Mouse (Mus musculus) ovary, postnatal 10 days (tissue): ENCODE results near the gene Ssh2.

Experiments used
- DNase-seq: peaks from one replicate; pipeline ENCODE4 v3.0.0; 2022; ENCODE audit warnings: low spot score

Ssh2 gene

GRCm38 (mm10) chr11:77215951-77216760, at the start of gene Ssh2:
Gene Ssh2 (plus strand): TSS chr11:77216287.
- DNase-seq: peak; percentile 55

DNA sequence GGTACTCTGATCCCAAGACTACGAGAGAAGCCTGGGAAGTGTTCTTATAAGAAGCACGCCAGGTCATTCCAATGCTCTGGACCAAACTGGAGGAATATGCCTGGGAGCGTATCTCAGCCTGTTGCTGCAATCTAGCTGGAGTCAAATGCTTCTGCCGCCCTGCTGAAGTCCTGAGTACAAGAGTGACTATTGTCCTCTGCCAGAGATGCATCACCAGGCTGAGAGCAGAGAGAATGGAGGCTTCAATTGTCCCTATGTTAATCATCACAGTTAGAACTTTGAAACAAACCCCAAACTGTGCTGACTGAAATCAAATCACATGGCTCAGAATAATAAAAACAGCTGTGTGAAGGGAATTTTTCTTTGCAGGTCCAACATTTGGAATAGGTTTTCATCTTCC, 42.4 kb upstream of the Ssh2 start:
- no peak for DNase-seq

DNA sequence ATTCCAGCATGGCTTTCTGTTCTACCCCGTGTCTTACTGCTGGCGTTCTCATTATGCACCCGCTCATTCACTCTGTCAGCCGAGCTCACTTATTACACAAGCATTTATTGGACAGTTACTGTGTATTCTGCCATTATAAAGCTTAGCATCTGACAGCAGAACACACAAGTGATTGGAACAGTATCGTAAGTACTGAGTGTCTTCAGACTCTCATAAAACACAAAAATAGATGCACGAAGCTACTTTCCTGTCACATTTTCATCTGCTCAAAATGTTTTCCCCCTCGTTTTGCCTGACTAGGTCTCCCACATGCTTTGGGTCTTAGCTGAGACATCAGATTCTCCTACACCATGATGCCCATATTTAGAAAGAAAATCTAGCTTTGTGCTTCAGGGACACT, 41.6 kb upstream of the Ssh2 start:
- DNase-seq: no peak

DNA sequence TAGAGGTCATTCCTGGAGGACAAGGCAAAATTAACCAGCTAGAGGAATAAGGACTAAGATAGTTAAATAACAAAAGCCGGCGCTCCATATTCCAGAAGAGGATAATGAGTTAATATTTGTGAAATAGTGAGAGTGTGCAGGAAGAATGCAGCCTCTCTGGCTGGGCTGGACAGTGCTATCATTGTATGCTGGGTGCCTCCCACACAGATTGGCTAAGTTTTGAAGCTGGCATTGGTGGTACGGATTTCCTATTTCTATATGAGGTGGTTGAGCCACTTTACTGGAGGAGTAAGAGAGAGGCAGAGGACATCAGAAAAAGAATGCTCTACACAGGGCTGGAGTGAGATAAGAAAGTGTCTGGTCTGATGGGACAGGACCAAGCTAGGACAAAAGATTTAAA, 36.3 kb upstream of the Ssh2 start:
- DNase-seq: no peak

GRCm38 (mm10) chr11:77180886-77181285, 35.2 kb upstream of the Ssh2 start:
- no peak for DNase-seq

GRCm38 (mm10) chr11:77181528-77181927, 34.6 kb upstream of the Ssh2 start:
- no peak for DNase-seq

- no peak for DNase-seq
These were observed 34.0 kb upstream of the Ssh2 start for GRCm38 (mm10) chr11:77182041-77182440.

DNA sequence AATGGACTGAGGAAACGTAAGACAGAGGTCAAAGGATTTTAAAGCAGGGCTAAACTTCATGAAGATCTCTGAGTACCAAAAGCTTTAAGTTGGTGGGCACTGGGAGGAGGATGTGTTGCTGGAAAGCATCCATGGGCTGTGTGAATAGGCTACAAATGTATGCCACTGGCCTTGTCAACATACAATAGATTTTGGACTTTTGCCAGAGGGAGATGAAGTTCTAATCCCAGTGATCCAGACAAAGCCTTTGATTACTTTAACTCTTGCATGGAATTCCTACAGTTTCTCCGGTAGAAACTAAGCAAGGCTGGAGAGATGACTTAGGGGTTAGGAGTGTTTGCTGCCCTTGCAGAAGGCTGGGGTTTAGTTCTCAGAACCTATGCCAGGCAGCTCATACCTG, 33.5 kb upstream of the Ssh2 start:
- no peak for DNase-seq

GRCm38 (mm10) chr11:77184926-77185325, 31.2 kb upstream of the Ssh2 start:
- DNase-seq: no peak

GRCm38 (mm10) chr11:77188868-77189267, 27.2 kb upstream of the Ssh2 start, which contains the start of gene Efcab5:
Gene Efcab5 (minus strand): TSS chr11:77188968.
- DNase-seq: no peak

- DNase-seq: no peak
These were observed 22.7 kb upstream of the Ssh2 start for GRCm38 (mm10) chr11:77193410-77193809.

GRCm38 (mm10) chr11:77193941-77194553, 22.0 kb upstream of the Ssh2 start:
- DNase-seq: no peak

- no peak for DNase-seq
These were observed 21.3 kb upstream of the Ssh2 start for GRCm38 (mm10) chr11:77194762-77195161.

GRCm38 (mm10) chr11:77195360-77196109, 20.6 kb upstream of the Ssh2 start:
- DNase-seq: no peak

DNA sequence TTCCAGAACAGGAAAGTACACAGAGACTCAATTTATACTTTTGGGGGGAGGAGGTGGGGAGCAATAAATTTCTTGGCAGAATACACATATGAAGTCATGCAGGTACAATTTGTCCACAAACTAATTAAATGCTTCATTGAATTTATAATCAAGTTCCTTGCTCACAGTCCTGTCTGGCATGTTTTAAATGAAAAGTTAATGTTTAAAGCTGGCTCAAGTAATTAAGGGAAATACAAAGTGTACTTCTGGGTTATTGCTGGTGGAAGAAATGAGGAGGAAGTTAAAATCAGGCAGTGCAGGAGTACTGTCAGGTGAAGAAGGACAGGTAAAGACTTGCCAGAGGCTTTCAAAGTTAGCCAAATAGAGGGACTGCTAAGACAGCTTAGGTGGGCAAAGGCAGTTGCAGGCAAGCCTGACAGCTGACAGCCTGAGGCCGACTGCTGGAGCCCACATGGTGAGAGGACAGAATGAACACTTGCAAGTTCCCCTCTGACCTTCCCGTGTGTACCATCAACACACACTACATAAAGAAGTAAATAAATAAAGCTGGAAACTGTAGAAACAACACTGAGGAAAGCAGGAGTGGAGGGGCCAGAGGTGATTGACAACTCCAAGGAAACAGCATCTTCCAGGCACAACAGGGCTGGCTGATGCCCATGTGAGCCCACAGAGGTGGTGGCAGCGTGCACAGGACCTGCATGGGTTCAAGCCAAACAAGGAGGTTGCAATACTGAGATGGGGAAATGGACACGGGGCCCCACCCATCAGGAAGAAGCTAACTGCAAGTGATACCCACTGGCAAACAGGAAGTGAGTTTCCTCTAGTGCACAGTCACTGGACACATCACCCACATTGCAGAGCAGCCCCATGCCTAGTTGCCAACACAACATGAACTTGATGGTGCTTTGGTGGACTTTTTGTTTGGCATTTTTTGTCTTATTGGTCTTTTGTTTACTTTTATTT, 19.6 kb upstream of the Ssh2 start:
- DNase-seq: no peak

DNA sequence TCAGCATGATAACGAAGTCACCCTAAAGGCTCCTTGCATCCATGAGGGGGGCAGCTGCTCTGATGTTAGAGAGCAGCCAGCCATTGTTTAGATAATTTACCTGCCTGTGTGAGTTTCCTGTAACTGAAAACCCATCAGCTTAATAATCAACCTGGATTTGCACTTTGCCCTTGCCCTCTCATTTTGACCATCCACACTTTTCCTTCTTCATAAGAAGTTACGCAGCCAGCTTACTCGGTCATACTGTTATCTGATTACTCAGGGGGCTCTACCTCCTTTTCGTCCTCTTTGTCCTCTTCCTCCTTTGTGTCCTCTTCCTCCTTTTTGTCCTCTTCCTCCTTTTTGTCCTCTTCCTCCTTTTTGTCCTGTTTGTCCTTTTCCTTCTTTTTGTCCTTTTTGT, 16.5 kb upstream of the Ssh2 start:
- no peak for DNase-seq

- no peak for DNase-seq
These were observed 15.4 kb upstream of the Ssh2 start for GRCm38 (mm10) chr11:77200703-77201102.

DNA sequence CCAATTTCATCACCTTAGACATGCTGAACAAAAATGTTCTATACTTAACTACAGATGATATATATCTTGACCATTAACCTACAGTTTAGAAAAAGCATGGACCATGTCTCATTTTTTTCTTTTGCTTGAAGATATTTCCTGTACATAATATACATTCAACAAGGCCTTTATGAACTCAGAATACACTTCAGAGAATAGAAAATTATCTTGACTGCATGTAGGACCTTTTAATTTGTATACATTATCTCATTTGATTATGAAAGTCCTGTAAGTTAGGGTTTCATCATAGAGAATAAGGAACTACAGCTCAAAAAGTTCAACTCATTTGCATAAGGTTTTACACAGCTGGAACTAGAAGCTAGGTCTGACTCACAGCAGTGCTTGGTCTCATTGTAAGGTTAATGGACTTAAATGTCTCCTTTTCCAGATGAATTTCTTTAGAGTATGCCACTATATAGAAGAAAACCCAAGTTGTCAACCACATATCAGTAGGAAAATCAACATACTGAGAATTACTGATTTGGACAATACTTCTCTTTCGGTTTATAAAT, 1.9 kb upstream of the Ssh2 start:
- no peak for DNase-seq

- DNase-seq: peak; percentile 2
These were observed 1.3 kb upstream of the Ssh2 start for GRCm38 (mm10) chr11:77214755-77215154.

- DNase-seq: no peak
These were observed 604 bp upstream of the Ssh2 start for GRCm38 (mm10) chr11:77215483-77215882.

DNA sequence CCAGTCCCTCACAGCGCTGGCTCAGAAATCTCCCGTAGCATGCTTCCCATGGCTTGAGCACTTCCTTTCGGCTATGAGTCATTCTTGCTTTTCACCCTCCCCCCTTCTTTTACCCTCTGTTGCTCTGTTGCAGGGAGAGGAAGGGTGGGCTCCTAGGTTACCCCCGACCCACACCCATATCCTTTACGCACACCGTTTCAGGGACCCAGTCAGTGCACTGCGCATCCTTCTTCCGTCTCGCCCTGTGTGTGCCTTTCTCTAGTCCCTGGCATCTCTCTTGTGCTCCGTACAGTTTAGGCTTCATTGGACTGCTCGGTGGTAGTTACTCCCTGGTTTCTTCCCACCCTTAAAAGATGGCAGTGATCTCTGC, 659 bp downstream of the Ssh2 start:
- DNase-seq: peak; percentile 2

DNA sequence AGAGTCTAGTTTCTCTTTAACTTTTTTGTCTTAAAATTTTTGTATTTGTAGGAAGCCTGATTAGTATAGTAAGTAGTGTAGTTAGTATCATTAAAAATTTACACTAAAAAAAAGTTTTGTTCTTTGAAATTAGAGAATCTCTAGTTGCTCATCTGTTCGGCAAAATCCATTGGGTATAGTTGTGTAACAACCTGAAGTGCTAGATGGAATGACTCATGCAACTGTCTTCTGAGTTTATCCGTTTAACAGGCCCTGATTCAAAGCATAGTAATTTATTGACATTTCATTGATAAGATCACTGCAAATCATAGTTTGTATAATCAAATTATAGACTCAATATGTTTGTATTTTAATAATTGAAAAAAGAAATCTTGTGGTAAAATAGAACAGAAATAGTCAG, 14.7 kb downstream of the Ssh2 start:
- DNase-seq: no peak
